ENCODE assay signal across 20 mouse cellular contexts in genomic region chr10:16574568-16574967, GRCm38 (mm10).
"Had no signal": no experiment of that assay in that cellular context is flagged by ENCODE, and none has a peak within 500 bp of the region (broad histone marks: within the 10 kb centered on the region; RNA-seq: fewer than 3 reads in every experiment).

No protein-coding gene starts in this region.

- H3K36me3 ChIP-seq: lung, embryonic 15.5 days; midbrain, embryonic 10.5 days; midbrain, embryonic 12.5 days; neural tube, embryonic 13.5 days; neural tube, embryonic 15.5 days had no signal

- H3K4me3 ChIP-seq: lung, embryonic 15.5 days; midbrain, embryonic 10.5 days; midbrain, embryonic 12.5 days; myocyte; neural tube, embryonic 13.5 days; neural tube, embryonic 15.5 days had no signal

- H3K9me3 ChIP-seq: lung, embryonic 15.5 days; midbrain, embryonic 10.5 days; midbrain, embryonic 12.5 days; neural tube, embryonic 13.5 days; neural tube, embryonic 15.5 days had no signal

- H3K4me1 ChIP-seq: lung, embryonic 15.5 days; midbrain, embryonic 10.5 days; midbrain, embryonic 12.5 days; neural tube, embryonic 13.5 days; neural tube, embryonic 15.5 days had no signal

- H3K4me2 ChIP-seq: lung, embryonic 15.5 days; midbrain, embryonic 12.5 days; neural tube, embryonic 13.5 days; neural tube, embryonic 15.5 days had no signal

- ATAC-seq: liver, postnatal 0 days; midbrain, embryonic 16.5 days had no signal

- H3K27ac ChIP-seq: lung, embryonic 15.5 days; midbrain, embryonic 10.5 days; midbrain, embryonic 12.5 days; neural tube, embryonic 13.5 days; neural tube, embryonic 15.5 days had no signal

- DNase-seq: liver, postnatal 0 days; lung, adult 2 months; lung, postnatal 10 days; lung, postnatal 4 days; midbrain, embryonic 14.5 days; retina, postnatal 1 day; right cerebral cortex, adult 18-20 months; right cerebral cortex, postnatal 25 days; right cerebral cortex, postnatal 4 days; spleen, adult 18-20 months; thymus, adult 18-20 months; thymus, postnatal 14 days; thymus, postnatal 36 days had no signal

- H3K27me3 ChIP-seq: lung, embryonic 15.5 days; midbrain, embryonic 12.5 days; neural tube, embryonic 13.5 days; neural tube, embryonic 15.5 days had no signal

- H3K9ac ChIP-seq: liver, postnatal 0 days; lung, embryonic 15.5 days; midbrain, embryonic 12.5 days; neural tube, embryonic 13.5 days; neural tube, embryonic 15.5 days had no signal
